ENCODE assay signal across 22 mouse cellular contexts in genomic region chr16:7197953-7198352, GRCm38 (mm10).
"Had no signal": no experiment of that assay in that cellular context is flagged by ENCODE, and none has a peak within 500 bp of the region (broad histone marks: within the 10 kb centered on the region; RNA-seq: fewer than 3 reads in every experiment).

No protein-coding gene starts in this region.

- DNase-seq: gastrocnemius, adult 2 months; gastrocnemius, postnatal 10 days; gastrocnemius, postnatal 25 days; heart, adult 18-20 months; heart, postnatal 10 days; heart, postnatal 4 days; kidney, adult 18-20 months; kidney, adult 8-10 months; kidney, postnatal 10 days; kidney, postnatal 25 days; kidney, postnatal 4 days; liver had no signal

- H3K27ac ChIP-seq: gastrocnemius, adult 2 months; heart, embryonic 10.5 days; intestine, embryonic 15.5 days; left cerebral cortex, adult 2 months; limb, embryonic 10.5 days; limb, embryonic 12.5 days had no signal

- H3K9ac ChIP-seq: heart, embryonic 12.5 days; intestine, embryonic 15.5 days; limb, embryonic 12.5 days had no signal

- ATAC-seq: inflammation-experienced regulatory T-cells, adult 6 months; intestine, embryonic 15.5 days; intestine, postnatal 0 days had no signal

- H3K4me1 ChIP-seq: heart, embryonic 10.5 days; heart, embryonic 12.5 days; intestine, embryonic 15.5 days; limb, embryonic 10.5 days; limb, embryonic 12.5 days had no signal

- H3K9me3 ChIP-seq: heart, embryonic 10.5 days; heart, embryonic 12.5 days; intestine, embryonic 15.5 days; limb, embryonic 10.5 days; limb, embryonic 12.5 days had no signal

- H3K36me3 ChIP-seq: heart, embryonic 10.5 days; heart, embryonic 12.5 days; intestine, embryonic 15.5 days; limb, embryonic 10.5 days; limb, embryonic 12.5 days had no signal

- H3K4me2 ChIP-seq: heart, embryonic 12.5 days; intestine, embryonic 15.5 days; limb, embryonic 12.5 days; liver, embryonic 11.5 days had no signal

- H3K27me3 ChIP-seq: intestine, embryonic 15.5 days; limb, embryonic 12.5 days had no signal

- H3K4me3 ChIP-seq: gastrocnemius, adult 2 months; heart, embryonic 10.5 days; heart, embryonic 12.5 days; intestine, embryonic 15.5 days; layer of hippocampus, adult 2 months; left cerebral cortex, adult 2 months; limb, embryonic 10.5 days; limb, embryonic 12.5 days had no signal
